Mouse (Mus musculus): ENCODE results near the gene Ctnna3. TPM values are rescaled to one million over a fixed set of nuclear protein-coding genes. Genes with fewer than 3 reads are reported as not detected.

Ctnna3 gene
- polyA plus RNA-seq, 1 experiment from 2014 or later: 0.53 TPM

GRCm38 (mm10) chr10:64088774-64089460, 659.0 kb downstream of the Ctnna3 start:
- H3K27ac ChIP-seq: no peak overlapping the region
- no peak overlapping the region for H3K9ac ChIP-seq
- H3K4me3 ChIP-seq (replicated peaks): no peak overlapping the region
- no peaks in the 10 kb centered on the region for H3K9me3 ChIP-seq (replicated peaks)
- H3K36me3 ChIP-seq: no peaks in the 10 kb centered on the region
- ATAC-seq (replicated peaks; ENCODE audit: low FRiP score): no peak
- 20% methylated on average over 19 of the region's 19 CpGs for WGBS
- H3K4me2 ChIP-seq: no peak overlapping the region
- peaks cover 52% of the 10 kb centered on the region for H3K27me3 ChIP-seq
- H3K4me1 ChIP-seq: peaks cover 33% of the 10 kb centered on the region

DNA sequence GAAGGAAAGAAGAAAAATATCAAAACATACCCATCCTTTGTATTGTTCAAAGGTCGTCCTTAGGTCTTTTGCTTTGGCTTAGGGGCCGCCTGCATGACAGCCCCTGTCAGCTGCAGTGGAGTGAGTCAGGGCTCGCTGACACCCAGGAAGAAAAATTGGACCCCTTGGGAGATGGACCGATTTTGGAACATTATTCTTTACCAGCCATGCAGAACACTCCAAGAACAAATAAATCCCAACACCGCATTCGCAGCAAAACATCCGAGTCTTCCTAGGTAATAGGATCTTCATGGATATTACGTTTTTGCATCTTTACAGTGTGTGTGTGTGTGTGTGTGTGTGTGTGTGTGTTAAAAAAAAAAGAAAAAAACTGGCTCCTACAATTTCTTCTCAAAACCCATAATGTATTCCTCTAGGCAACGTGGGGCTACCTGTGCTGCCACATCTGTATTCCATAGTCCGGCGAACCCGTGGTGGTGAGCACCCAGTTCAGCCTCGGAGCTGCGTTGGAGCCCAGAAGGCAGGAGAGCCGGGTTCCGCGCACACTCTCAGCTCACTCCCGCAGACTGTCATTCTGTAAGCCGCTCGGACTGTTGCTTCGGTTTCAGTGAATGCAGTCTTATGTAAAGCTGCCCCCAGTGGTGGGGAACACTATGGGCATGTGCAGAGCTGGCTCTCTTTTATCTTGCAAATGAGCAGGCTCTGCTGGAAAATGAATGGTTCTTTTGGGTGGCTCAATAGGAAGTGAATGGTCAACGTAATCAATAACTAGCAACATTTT, 660.0 kb downstream of the Ctnna3 start, which contains the start of gene Lrrtm3:
TSS of gene Lrrtm3 (minus strand) at position 598 of the 781 bp plus-strand sequence.
- no peak within 1 kb of the TSS for H3K27ac ChIP-seq
- WGBS: under 1% methylated on average over 22 of the region's 22 CpGs
- H3K4me2 ChIP-seq: peak within 1 kb of the TSS; percentile 59
- H3K27me3 ChIP-seq: peaks cover 47% of the 10 kb centered on the region
- H3K9me3 ChIP-seq (replicated peaks): no peaks in the 10 kb centered on the region
- peak; percentile 94 for ATAC-seq (replicated peaks; ENCODE audit: low FRiP score)
- H3K36me3 ChIP-seq: no peaks in the 10 kb centered on the region
- H3K4me3 ChIP-seq (replicated peaks): peak within 1 kb of the TSS; percentile 34
- H3K9ac ChIP-seq: no peak within 1 kb of the TSS
- peaks cover 30% of the 10 kb centered on the region for H3K4me1 ChIP-seq

DNA sequence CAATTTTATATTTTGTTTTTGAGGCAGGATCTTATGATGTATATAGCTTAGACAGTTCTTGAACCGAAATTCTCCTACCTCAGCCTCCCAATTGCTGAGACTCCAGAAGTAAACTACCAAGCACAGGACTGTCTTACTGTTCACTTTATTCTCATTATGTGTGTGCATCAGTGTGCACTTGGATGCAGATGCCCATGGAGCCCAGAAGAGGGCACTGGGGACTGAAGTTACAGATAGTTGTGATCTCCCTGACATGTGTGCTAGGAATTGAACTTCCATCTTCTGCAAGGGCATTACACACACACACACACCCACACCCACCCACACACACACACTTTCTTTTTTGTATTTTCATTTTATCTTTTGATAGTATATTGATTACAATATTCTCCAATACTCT, 666.6 kb downstream of the Ctnna3 start:
- Histone ChIP-seq H3K36me3 (no peaks in the 10 kb centered on the region), H3K4me3 (replicated peaks) (no peak overlapping the region), H3K27ac (no peak overlapping the region), H3K9me3 (replicated peaks) (no peaks in the 10 kb centered on the region), H3K4me2 (no peak overlapping the region), H3K4me1 (no peaks in the 10 kb centered on the region), H3K9ac (no peak overlapping the region), H3K27me3 (no peaks in the 10 kb centered on the region; the same call in 1 of the 2 replicates)
- WGBS: 97% methylated on average over 1 of the region's 1 CpGs
- ATAC-seq (replicated peaks; ENCODE audit: low FRiP score): no peak

DNA sequence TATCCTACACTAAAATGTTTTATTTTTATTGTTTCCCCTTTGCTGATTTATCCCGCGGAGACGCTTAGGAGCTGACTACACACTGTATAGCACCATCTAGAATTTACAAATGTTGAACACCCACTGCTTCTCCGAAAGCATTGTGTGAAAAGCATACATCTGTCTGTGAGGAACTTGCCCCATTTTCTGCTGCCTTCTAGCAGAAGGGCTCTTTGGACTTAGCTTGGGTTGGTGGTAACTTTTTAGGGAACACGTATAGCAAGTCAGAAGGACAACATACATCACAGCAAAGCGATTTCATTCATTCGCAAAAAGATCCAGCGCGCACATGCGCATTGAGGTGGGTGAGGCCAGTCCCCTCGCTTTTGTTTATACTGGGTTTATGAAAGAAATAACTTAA, 685.3 kb downstream of the Ctnna3 start:
- no peak for ATAC-seq (replicated peaks; ENCODE audit: low FRiP score)
- H3K27me3 ChIP-seq: no peaks in the 10 kb centered on the region
- no peak overlapping the region for H3K4me3 ChIP-seq (replicated peaks)
- no peaks in the 10 kb centered on the region for H3K4me1 ChIP-seq
- H3K4me2 ChIP-seq: no peak overlapping the region
- 94% methylated on average over 11 of the region's 11 CpGs for WGBS
- no peaks in the 10 kb centered on the region for H3K9me3 ChIP-seq (replicated peaks)
- no peak overlapping the region for H3K9ac ChIP-seq
- no peak overlapping the region for H3K27ac ChIP-seq
- H3K36me3 ChIP-seq: no peaks in the 10 kb centered on the region

GRCm38 (mm10) chr10:64118833-64119232, 688.9 kb downstream of the Ctnna3 start:
- Histone ChIP-seq H3K27me3 (no peaks in the 10 kb centered on the region), H3K9ac (no peak overlapping the region), H3K4me1 (no peaks in the 10 kb centered on the region), H3K4me3 (replicated peaks) (no peak overlapping the region), H3K9me3 (replicated peaks) (no peaks in the 10 kb centered on the region), H3K4me2 (no peak overlapping the region), H3K36me3 (no peaks in the 10 kb centered on the region), H3K27ac (no peak overlapping the region)
- ATAC-seq (replicated peaks; ENCODE audit: low FRiP score): no peak
- 82% methylated on average over 3 of the region's 3 CpGs for WGBS

- WGBS: 60% methylated on average over 15 of the region's 15 CpGs
- Histone ChIP-seq H3K9ac (no peak overlapping the region), H3K36me3 (no peaks in the 10 kb centered on the region), H3K9me3 (replicated peaks) (no peaks in the 10 kb centered on the region), H3K4me3 (replicated peaks) (no peak overlapping the region), H3K4me1 (no peaks in the 10 kb centered on the region), H3K27ac (no peak overlapping the region), H3K4me2 (no peak overlapping the region), H3K27me3 (no peaks in the 10 kb centered on the region)
- ATAC-seq (replicated peaks; ENCODE audit: low FRiP score): peak; percentile 49; the same call in 1 of the 2 replicates
Measured at GRCm38 (mm10) chr10:64130397-64131150, 700.7 kb downstream of the Ctnna3 start.

DNA sequence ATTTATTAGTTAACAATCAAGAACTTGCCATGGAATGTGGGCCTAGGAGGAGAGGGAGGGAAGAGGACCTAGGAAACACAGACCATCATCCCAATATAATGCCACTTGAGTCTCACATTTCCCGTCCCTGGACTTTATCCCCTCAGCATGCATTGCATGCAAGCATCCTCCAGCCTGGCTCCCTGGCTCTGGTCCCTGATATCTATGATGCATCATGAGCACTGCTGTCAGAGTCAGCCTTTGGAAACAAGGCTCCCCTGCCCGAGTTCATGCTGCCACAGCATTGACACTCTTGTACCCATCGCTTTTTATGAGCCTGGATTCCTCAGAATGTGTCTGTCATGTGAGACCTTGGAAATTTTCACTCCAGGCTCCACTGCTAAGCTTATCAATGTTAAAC, 703.6 kb downstream of the Ctnna3 start:
- Histone ChIP-seq H3K4me2 (no peak overlapping the region), H3K9me3 (replicated peaks) (no peaks in the 10 kb centered on the region), H3K9ac (no peak overlapping the region), H3K4me1 (no peaks in the 10 kb centered on the region), H3K4me3 (replicated peaks) (no peak overlapping the region), H3K27ac (no peak overlapping the region), H3K27me3 (no peaks in the 10 kb centered on the region), H3K36me3 (no peaks in the 10 kb centered on the region)
- 76% methylated on average over 3 of the region's 3 CpGs for WGBS
- ATAC-seq (replicated peaks; ENCODE audit: low FRiP score): no peak

GRCm38 (mm10) chr10:64135481-64135880, 705.6 kb downstream of the Ctnna3 start:
- WGBS: 50% methylated on average over 7 of the region's 7 CpGs
- no peak overlapping the region for H3K4me2 ChIP-seq
- H3K27me3 ChIP-seq: no peaks in the 10 kb centered on the region
- no peaks in the 10 kb centered on the region for H3K9me3 ChIP-seq (replicated peaks)
- H3K4me3 ChIP-seq (replicated peaks): no peak overlapping the region
- H3K4me1 ChIP-seq: no peaks in the 10 kb centered on the region
- ATAC-seq (replicated peaks; ENCODE audit: low FRiP score): no peak
- no peaks in the 10 kb centered on the region for H3K36me3 ChIP-seq
- H3K27ac ChIP-seq: no peak overlapping the region
- no peak overlapping the region for H3K9ac ChIP-seq

DNA sequence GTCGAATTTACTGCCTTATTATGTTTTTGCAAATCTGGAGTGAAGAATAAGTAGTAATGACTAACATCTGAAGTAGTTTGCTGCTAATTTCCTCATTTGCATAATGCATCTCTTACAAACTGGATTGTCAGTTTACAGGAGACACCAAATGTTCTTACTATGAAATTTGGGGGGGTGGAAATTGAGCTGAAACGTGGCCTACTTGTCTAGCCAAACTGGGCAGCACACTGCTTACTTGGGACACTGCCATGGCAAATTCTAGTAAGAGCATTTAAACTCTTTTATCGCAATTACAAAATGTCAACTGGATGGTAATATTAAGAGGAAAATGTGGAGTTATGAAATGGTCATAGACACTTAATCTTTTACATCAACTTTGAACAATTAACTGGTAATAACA, 716.6 kb downstream of the Ctnna3 start:
- ATAC-seq (replicated peaks; ENCODE audit: low FRiP score): no peak
- H3K36me3 ChIP-seq: no peaks in the 10 kb centered on the region
- H3K27me3 ChIP-seq: no peaks in the 10 kb centered on the region
- H3K4me3 ChIP-seq (replicated peaks): no peak overlapping the region
- no peak overlapping the region for H3K27ac ChIP-seq
- H3K9me3 ChIP-seq (replicated peaks): no peaks in the 10 kb centered on the region
- no peak overlapping the region for H3K4me2 ChIP-seq
- no peaks in the 10 kb centered on the region for H3K4me1 ChIP-seq
- no peak overlapping the region for H3K9ac ChIP-seq
- WGBS: 81% methylated on average over 3 of the region's 3 CpGs

- H3K4me2 ChIP-seq: no peak overlapping the region
- no peak for ATAC-seq (replicated peaks; ENCODE audit: low FRiP score)
- no peaks in the 10 kb centered on the region for H3K36me3 ChIP-seq
- 86% methylated on average over 13 of the region's 13 CpGs for WGBS
- H3K9ac ChIP-seq: no peak overlapping the region
- H3K27me3 ChIP-seq: no peaks in the 10 kb centered on the region
- H3K9me3 ChIP-seq (replicated peaks): no peaks in the 10 kb centered on the region
- no peak overlapping the region for H3K27ac ChIP-seq
- no peaks in the 10 kb centered on the region for H3K4me1 ChIP-seq
- no peak overlapping the region for H3K4me3 ChIP-seq (replicated peaks)
Measured at GRCm38 (mm10) chr10:64181696-64182095, 751.8 kb downstream of the Ctnna3 start.

- Histone ChIP-seq H3K27me3 (no peaks in the 10 kb centered on the region), H3K9ac (no peak overlapping the region), H3K36me3 (no peaks in the 10 kb centered on the region), H3K9me3 (replicated peaks) (no peaks in the 10 kb centered on the region), H3K27ac (no peak overlapping the region), H3K4me2 (no peak overlapping the region), H3K4me3 (replicated peaks) (no peak overlapping the region), H3K4me1 (no peaks in the 10 kb centered on the region)
- no peak for ATAC-seq (replicated peaks; ENCODE audit: low FRiP score)
- 86% methylated on average over 4 of the region's 4 CpGs for WGBS
Measured at GRCm38 (mm10) chr10:64182731-64183130, 752.8 kb downstream of the Ctnna3 start.

GRCm38 (mm10) chr10:64188046-64188445, 758.1 kb downstream of the Ctnna3 start:
- Histone ChIP-seq H3K9me3 (replicated peaks) (no peaks in the 10 kb centered on the region), H3K27ac (no peak overlapping the region), H3K36me3 (no peaks in the 10 kb centered on the region), H3K4me2 (no peak overlapping the region), H3K9ac (no peak overlapping the region), H3K27me3 (no peaks in the 10 kb centered on the region), H3K4me1 (no peaks in the 10 kb centered on the region), H3K4me3 (replicated peaks) (no peak overlapping the region)
- WGBS: 90% methylated on average over 3 of the region's 3 CpGs
- no peak for ATAC-seq (replicated peaks; ENCODE audit: low FRiP score)

Measured in kidney, embryonic 15.5 days (tissue).